Mouse (Mus musculus) macrophage (primary cell): ENCODE measurements around the gene Tef. TPM values are rescaled to one million over a fixed set of nuclear protein-coding genes. Genes with fewer than 3 reads are reported as not detected.

Experiments
- H3K27ac ChIP-seq: fragments of 350-480 bp; formaldehyde crosslinking; 2 replicates; pipeline ENCODE4 v1.9.0; 2021
- H3K36me3 ChIP-seq: fragments of 350-480 bp; formaldehyde crosslinking; 2 replicates; pipeline ENCODE4 v1.9.0; 2021; ENCODE audit errors: inconsistent target
- H3K4me3 ChIP-seq: fragments of 350-480 bp; formaldehyde crosslinking; 2 replicates; pipeline ENCODE4 v1.9.0; 2021; ENCODE audit errors: inconsistent target
- H3K79me2 ChIP-seq: fragments of 350-480 bp; formaldehyde crosslinking; 2 replicates; pipeline ENCODE4 v1.9.0; 2021; ENCODE audit errors: inconsistent target
- WGBS: methylation state at CpG from one replicate; pipeline ENCODE4 v1.1.7; 2026; ENCODE audit warnings: inconsistent platforms; ENCODE audit not compliant: missing documents; 5-methylcytosine and 5-hydroxymethylcytosine counted together
- polyA plus RNA-seq: library from polyadenylated mRNA; stranded (reverse); fragments of 250-400 nt; gene quantifications from 3 replicates; pipeline ENCODE4 v1.2.4, GENCODE M21; 2018; ENCODE audit warnings: inconsistent platforms

Tef gene
- polyA plus RNA-seq, 1 experiment from 2014 or later = 23.6 TPM

DNA sequence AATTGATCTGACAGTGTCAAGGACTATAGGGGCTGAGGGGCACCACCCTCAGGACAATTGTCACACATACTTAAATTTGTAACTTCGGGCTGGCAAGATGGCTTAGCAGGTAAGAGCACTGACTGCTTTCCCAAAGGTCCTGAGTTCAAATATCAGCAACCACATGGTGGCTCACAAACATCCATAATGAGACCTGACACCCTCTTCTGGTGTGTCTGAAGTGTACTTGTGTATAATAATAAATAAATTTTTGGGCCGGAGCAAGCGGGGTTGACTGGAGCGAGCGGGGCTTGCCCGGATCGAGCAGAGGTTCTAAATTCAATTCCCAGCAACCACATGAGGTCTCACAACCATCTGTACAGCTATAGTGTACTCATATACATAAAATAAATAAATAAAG, 38.1 kb downstream of the Tef start:
- H3K27ac ChIP-seq = no peak overlapping the region
- H3K36me3 ChIP-seq = no peaks in the 10 kb centered on the region
- 88% methylated on average over 7 of the region's 7 CpGs for WGBS
- no peaks in the 10 kb centered on the region for H3K79me2 ChIP-seq
- H3K4me3 ChIP-seq = no peak overlapping the region

DNA sequence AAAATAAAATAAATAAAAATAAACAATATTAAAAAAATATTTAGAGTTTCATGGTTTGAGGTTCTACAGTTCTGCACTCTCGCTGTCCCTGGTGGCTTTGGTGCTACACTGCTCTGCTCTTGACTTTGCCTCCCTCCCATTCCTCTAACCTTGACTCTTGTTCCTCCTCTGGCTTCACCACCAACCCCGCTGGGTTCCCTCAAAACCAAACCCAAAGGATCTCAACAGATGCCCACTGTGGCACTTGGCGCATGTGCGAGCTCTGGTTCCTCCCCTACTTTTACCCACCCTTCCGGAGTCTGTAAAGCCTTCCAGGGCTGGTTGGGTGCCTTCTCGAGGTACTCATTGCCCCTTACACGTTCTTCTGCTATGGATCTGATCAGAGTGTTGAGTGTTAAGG, 40.1 kb downstream of the Tef start:
- 52% methylated on average over 7 of the region's 7 CpGs for WGBS
- no peaks in the 10 kb centered on the region for H3K36me3 ChIP-seq
- no peak overlapping the region for H3K4me3 ChIP-seq
- no peak overlapping the region for H3K27ac ChIP-seq
- peaks cover 3% of the 10 kb centered on the region for H3K79me2 ChIP-seq

DNA sequence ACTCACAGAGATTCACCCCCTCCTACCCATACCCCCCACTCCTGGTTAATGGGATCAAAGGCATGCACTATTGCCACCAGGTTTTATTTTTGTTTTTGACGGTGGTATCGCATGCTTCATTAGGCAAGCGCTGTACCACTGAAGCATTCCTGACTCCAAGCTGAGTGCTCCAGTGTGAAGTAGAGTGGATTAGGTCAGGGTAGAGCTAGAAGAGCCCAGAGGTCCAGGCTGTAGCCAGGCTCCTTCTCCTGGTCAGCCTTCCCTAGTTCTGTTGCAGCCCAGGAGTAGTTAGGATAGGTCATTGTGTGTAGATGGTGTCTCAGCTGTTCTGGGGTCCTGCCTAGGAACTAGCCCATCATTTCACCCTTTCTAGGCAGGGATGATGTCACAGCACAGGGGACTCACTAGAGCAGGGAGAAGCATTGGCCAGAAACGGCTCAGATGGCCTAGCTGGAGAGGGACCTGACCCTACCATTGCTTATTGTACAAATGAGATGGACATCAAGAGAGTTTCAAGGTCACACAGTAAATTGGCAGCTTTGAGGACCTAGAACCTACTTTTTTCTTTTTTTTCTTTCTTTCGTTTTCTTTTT, 42.9 kb downstream of the Tef start:
- WGBS = 85% methylated on average over 4 of the region's 5 CpGs
- Histone ChIP-seq H3K27ac (peak overlapping the region; percentile 79), H3K79me2 (peaks cover 32% of the 10 kb centered on the region), H3K4me3 (no peak overlapping the region), H3K36me3 (peaks cover 22% of the 10 kb centered on the region)

DNA sequence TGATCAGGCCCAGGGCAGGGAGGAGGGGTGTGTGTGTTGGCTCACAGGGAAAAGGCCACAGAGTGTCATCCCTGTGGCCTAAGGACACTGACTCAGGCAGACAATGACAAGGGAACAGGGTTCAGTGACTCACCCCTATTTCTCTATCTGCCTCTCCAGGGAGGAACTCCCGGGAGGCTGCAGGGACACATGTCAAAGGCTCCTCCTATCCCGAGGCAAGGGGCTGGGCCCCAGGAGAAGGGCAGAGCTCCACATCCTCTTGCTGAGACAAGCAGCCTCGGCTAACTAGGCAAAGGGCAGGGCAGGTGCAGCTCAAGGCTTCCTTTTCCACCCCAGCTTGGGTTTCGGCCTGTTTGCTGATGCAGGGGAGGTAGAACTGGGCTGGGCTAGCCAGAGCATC, 43.5 kb downstream of the Tef start:
- H3K27ac ChIP-seq = peak overlapping the region; percentile 79
- peaks cover 28% of the 10 kb centered on the region for H3K36me3 ChIP-seq
- peaks cover 38% of the 10 kb centered on the region for H3K79me2 ChIP-seq
- 10% methylated on average over 4 of the region's 4 CpGs for WGBS
- H3K4me3 ChIP-seq = no peak overlapping the region

DNA sequence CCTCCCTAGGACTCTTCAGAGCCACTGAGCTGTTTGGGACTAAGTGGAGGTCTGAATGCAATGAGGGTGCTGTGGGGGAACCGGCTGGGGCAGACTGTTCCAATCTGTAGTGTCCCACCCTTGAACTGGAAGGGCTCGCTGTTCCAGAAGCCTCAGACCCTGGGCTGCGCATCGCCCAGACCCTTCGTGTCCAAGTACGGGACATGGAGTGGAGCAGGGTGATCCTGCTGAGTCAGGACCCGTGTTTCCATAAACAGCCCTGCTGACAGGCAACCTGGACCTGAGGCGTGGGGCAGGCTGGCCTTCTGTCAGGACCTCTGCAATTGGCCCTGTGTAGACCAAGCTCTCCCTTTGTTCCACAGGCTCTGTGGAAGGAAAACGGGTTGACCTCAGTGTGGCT, 44.5 kb downstream of the Tef start:
- Histone ChIP-seq H3K79me2 (peaks cover 48% of the 10 kb centered on the region), H3K4me3 (no peak overlapping the region), H3K27ac (peak overlapping the region; percentile 42; the same call in 1 of the 2 replicates), H3K36me3 (peaks cover 29% of the 10 kb centered on the region)
- 98% methylated on average over 9 of the region's 9 CpGs for WGBS

DNA sequence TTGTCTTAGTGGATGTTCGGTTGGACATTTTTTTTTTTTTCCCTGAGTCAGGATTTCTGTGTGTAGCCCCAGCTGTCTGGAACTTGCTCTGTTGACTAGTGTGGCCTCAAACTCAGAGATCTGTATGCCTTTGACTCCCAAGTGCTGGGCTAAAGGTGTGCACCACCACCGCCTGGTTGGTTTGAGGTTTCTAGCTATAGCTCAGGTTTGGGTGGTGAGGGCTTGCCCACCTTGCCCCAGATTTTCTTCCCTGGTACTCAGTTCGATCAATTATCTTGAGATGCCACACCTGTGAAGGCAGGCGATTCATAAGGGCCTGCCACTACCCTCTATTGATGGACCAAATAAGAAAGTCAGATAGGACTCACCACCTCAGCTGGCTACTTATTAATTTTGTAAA, 44.9 kb downstream of the Tef start:
- H3K36me3 ChIP-seq = peaks cover 29% of the 10 kb centered on the region
- H3K27ac ChIP-seq = no peak overlapping the region
- H3K4me3 ChIP-seq = no peak overlapping the region
- peaks cover 52% of the 10 kb centered on the region for H3K79me2 ChIP-seq
- 91% methylated on average over 4 of the region's 4 CpGs for WGBS

DNA sequence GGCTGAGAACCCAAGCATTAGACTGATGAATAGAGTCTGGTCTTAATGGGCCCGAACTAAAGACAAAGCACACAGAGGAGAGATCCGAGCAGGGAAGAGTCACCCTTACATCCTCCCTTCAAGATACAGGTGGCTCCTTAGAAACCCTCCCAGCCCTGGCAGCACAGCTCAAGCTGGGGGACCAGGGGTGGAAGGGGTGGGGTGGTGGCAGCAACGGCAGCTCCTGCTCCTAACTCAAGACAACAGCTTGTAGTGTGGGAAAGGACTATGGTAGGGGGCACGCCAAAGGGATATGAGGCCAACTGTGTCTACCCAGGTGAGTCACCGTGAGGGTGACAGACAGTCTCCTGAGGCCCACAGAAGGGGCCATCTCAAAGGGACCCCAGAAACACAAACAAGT, 45.6 kb downstream of the Tef start:
- 90% methylated on average over 5 of the region's 5 CpGs for WGBS

DNA sequence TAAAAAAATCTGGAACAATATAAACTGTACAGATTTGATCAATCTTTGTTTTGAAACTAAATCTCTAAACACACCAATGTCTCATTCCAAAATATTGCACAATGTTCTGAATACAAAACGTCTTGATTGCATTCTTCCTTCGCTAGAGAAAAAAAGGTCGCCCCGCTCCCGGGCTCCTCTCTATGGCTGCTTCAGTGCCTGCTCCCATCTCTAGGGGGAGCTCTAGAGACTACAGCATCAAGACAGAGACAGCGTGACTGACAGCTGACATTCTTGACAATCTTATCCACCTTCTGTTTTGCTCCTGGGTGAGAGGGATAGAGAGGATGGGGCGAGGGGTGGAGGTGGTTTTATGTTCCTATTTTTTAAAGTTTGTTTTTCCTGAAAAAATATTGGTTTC, 46.1 kb downstream of the Tef start:
- peaks cover 63% of the 10 kb centered on the region for H3K79me2 ChIP-seq
- no peak overlapping the region for H3K27ac ChIP-seq
- whole genome bisulfite sequencing = 42% methylated on average over 6 of the region's 7 CpGs
- H3K36me3 ChIP-seq = peaks cover 29% of the 10 kb centered on the region
- no peak overlapping the region for H3K4me3 ChIP-seq

More for the DNA sequence above, 45.6 kb downstream of the Tef start:
- no peak overlapping the region for H3K27ac ChIP-seq
- H3K79me2 ChIP-seq = peaks cover 59% of the 10 kb centered on the region
- no peak overlapping the region for H3K4me3 ChIP-seq
- peaks cover 29% of the 10 kb centered on the region for H3K36me3 ChIP-seq

DNA sequence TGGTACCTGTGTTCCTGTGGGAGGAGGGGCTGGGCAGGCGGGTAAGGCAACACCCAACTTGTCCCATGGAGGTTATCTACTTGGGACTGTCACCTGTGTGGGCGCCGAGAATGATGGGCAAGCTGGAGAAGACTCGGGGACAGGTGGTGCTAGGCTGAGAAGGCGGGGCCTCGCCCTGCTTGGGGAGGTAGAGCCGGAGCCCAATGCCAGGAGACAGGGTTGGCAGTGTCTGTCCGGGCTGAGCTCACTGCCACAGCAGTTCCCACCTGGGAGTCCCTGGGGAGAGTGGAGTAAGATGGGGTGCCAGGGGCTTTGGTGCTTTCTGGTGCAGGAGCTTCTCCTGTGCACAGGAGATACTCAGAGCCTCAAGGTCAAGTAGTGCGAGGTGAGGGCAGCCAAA, 46.9 kb downstream of the Tef start:
- WGBS = 88% methylated on average over 9 of the region's 9 CpGs
- Histone ChIP-seq H3K79me2 (peaks cover 71% of the 10 kb centered on the region), H3K27ac (no peak overlapping the region), H3K36me3 (peaks cover 36% of the 10 kb centered on the region), H3K4me3 (no peak overlapping the region)

DNA sequence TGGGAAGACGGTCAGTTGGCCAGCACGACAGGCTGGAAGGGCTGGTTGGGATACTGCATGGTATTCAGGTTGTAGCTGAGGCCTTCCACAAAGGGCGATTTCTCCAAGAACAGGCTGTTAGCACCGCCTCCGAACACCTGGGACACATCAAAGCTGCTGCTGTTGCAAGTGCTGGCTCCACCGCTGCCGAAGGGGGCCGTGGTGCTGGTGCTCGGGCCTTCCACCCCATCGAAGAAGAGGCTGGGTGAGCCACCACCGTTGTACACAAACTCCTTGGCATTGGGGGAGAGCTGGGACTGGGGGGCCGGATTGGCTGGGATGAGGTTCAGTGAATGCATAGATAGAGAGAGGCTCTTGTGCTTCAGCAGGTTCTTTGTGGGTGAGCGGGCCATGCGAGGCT, 48.5 kb downstream of the Tef start:
- peaks cover 44% of the 10 kb centered on the region for H3K36me3 ChIP-seq

DNA sequence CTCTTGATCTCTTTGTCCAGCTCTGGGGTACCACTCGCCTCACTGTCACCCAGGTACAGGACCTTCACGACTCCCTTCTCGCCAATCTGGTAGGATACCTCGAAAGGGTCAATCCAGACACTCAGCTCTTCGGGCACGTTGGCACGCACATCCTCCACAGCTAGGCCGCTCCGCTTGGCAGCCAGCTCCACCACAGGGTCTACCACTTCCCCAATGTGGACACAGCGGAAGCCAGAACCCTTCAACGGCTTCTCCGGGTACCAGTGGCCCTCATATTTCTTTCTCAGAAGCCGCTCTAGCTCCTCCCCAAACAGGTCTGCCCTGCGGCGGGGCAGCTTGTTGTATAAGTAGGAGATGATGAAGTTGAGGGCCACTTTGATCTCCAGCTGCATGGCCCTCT, 49.2 kb downstream of the Tef start:
- Histone ChIP-seq H3K4me3 (no peak overlapping the region), H3K27ac (no peak overlapping the region), H3K36me3 (peaks cover 44% of the 10 kb centered on the region), H3K79me2 (peaks cover 94% of the 10 kb centered on the region)
- WGBS = 12% methylated on average over 11 of the region's 15 CpGs

More for the DNA sequence above, 48.5 kb downstream of the Tef start:
- peaks cover 87% of the 10 kb centered on the region for H3K79me2 ChIP-seq
- 75% methylated on average over 14 of the region's 14 CpGs for WGBS
- H3K27ac ChIP-seq = no peak overlapping the region
- no peak overlapping the region for H3K4me3 ChIP-seq

DNA sequence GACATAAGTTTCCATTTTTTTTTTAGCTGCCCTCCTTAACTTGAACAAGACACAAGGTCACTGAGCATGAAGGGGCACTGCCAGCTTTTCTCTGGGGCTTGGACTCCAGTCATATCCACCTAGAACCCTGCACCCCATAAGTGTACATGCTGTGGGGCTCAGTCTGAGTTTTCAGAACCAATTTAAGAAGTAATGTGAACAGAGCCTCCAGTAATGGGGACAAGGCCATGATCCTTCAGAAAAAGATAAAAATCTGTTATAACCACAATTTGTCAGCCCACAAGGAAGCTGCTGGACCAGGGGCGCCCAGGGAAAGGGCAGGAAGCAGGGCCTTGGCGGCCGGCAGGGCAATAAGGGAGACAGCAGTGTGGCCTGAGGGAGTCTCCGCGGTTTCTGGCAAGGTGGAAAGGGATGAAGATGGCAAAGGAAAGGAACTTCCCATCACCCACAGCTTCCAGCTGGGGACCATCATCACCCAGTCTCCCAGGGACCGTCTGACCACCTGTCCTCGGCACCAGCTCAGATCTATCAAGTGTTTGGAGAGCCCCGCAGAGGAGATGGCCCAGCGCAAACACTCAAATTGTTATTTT, 50.3 kb downstream of the Tef start:
- Histone ChIP-seq H3K27ac (no peak overlapping the region), H3K79me2 (peaks cover 100% of the 10 kb centered on the region), H3K36me3 (peaks cover 44% of the 10 kb centered on the region)

DNA sequence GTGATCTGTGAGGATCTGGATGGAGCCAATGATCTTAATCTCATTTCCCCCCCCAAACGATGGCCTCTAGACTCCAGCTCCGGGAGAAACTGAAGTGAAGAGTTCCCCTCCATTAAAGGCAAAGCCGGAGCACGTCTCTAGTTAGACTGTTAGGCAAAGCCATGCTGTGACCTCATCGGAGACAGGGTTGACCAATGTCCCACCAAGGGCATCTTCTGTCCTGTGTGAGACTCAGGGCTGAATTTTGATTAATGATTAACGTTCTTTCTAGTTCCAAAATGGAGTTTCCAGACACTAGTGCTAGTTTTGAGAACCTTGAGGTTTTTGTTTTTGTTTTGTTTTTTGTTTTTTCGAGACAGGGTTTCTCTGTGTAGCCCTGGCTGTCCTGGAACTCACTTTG, 50.9 kb downstream of the Tef start:
- 76% methylated on average over 7 of the region's 7 CpGs for WGBS
- Histone ChIP-seq H3K79me2 (peaks cover 100% of the 10 kb centered on the region), H3K4me3 (no peak overlapping the region), H3K27ac (no peak overlapping the region), H3K36me3 (peaks cover 41% of the 10 kb centered on the region)

More for the DNA sequence above, 50.3 kb downstream of the Tef start:
- H3K4me3 ChIP-seq = no peak overlapping the region
- 66% methylated on average over 9 of the region's 9 CpGs for WGBS

DNA sequence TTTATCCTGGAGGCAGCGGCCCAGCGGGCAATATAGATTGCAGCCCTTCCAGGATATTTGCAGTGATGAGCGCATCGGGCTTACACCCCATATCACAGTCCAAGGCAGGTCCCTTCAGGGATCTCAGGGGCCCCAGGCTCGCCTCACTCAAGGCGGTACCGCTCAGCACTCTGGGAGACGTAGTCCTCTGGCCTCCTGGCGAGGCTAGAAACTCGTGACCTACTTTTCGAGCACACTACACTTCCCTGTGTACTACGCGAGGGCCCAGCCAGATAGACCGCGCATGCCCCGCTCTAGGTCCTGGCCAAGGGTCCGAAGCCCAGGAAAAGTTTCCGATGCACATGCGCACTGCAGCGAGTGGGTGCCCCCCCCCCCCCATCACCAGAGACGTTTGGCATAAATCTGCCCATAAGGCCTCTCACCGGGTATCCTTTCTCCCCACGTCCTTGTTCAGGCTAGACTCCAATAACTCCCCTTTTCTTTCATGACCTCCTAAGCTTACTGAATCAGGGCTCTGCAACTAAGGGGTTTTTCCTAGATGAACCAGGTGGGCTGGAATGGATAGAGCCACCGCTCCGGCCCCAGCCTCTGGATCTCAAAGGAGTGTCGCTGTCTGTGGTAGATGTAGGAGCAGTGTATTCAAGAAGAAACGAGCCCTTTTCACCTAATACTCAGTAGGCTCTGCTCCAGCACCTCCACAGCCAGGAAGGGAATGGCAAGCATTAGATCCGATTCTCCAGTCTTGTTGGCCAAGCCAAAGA, 54.0 kb downstream of the Tef start:
- WGBS = under 1% methylated on average over 22 of the region's 28 CpGs
- H3K27ac ChIP-seq = peak overlapping the region; percentile 93
- H3K79me2 ChIP-seq = peaks cover 71% of the 10 kb centered on the region
- H3K36me3 ChIP-seq = peaks cover 15% of the 10 kb centered on the region; the same call in 1 of the 2 replicates
- H3K4me3 ChIP-seq = peak overlapping the region; percentile 93
